Mouse (Mus musculus) intestine, embryonic 15.5 days (tissue): ENCODE data around the gene Swap70. TPM values are rescaled to one million over a fixed set of nuclear protein-coding genes. Genes with fewer than 3 reads are reported as not detected.

Source experiments
- ATAC-seq: fragments of 200-750 bp; cut with Nextera tagmentation; 2 replicates; pipeline ENCODE4 v1.8.0; 2017; ENCODE audit warnings: moderate TSS enrichment, moderate library complexity
- H3K27ac ChIP-seq: fragments of 300-500 bp; sonication (generic); 2 replicates; pipeline ENCODE4 v1.5.1; 2015; ENCODE audit warnings: mild to moderate bottlenecking, inconsistent platforms
- H3K27me3 ChIP-seq: fragments of 300-500 bp; sonication (generic); replicated peaks from 2 replicates; pipeline ENCODE4 v1.6.1; 2015; ENCODE audit warnings: inconsistent platforms
- H3K36me3 ChIP-seq: fragments of 300-500 bp; sonication (generic); 2 replicates; pipeline ENCODE4 v1.6.1; 2015; ENCODE audit warnings: inconsistent platforms
- H3K4me1 ChIP-seq: fragments of 300-500 bp; sonication (generic); replicated peaks from 2 replicates; pipeline ENCODE4 v1.6.1; 2015; ENCODE audit warnings: inconsistent platforms
- H3K4me2 ChIP-seq: fragments of 300-500 bp; sonication (generic); replicated peaks from 2 replicates; pipeline ENCODE4 v1.6.1; 2015; ENCODE audit warnings: mild to moderate bottlenecking, inconsistent platforms
- H3K4me3 ChIP-seq: fragments of 300-500 bp; sonication (generic); replicated peaks from 2 replicates; pipeline ENCODE4 v1.5.1; 2015; ENCODE audit warnings: inconsistent platforms
- H3K9ac ChIP-seq: fragments of 300-500 bp; sonication (generic); 2 replicates; pipeline ENCODE4 v1.6.1; 2015; ENCODE audit warnings: inconsistent platforms
- H3K9me3 ChIP-seq: fragments of 300-500 bp; sonication (generic); 2 replicates; pipeline ENCODE4 v1.6.1; 2016; ENCODE audit warnings: inconsistent platforms
- WGBS: fragments of 180-500 bp; shearing (Covaris S2); methylation state at CpG from one replicate; pipeline ENCODE4 v1.1.7; 2015; 5-methylcytosine and 5-hydroxymethylcytosine counted together
- polyA plus RNA-seq: library from polyadenylated mRNA; unstranded; fragments of >200 nt; fragmentation: Nextera tagmentation; extraction: Ambion mirVana; gene quantifications from 2 replicates; pipeline ENCODE4 v1.2.1, GENCODE M21; 2015

Gene Swap70
- polyA plus RNA-seq, 1 experiment from 2014 or later: 30.7 TPM

DNA sequence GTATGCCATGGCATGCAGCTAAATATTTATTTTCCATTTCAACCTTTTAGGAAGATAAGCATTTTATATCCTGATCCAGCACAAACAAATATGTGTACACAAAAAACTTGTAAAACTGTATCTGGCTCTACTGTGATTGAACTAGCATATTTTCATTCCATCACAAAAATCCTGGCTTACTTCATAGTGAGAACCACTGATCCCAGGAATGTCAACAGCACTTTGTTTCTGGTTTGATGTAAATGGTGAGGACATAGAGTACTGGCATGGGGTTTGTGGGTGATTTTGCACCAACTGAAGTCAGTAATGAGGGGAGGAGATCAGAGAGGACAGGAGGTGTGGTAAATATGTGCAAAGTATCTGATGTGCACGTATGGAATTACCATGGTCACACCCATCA is 41.1 kb downstream of the Swap70 start:
- Histone ChIP-seq H3K36me3 (no peaks in the 10 kb centered on the region), H3K4me3 (no peak overlapping the region), H3K27me3 (no peaks in the 10 kb centered on the region), H3K9ac (no peak overlapping the region), H3K4me1 (0 out of 2 replicates have a peak, but pooled peaks cover under 1% of the 10 kb centered on the region), H3K9me3 (no peaks in the 10 kb centered on the region), H3K27ac (no peak overlapping the region), H3K4me2 (no peak overlapping the region)
- WGBS: 63% methylated on average over 1 of the region's 1 CpGs
- ATAC-seq: no peak

DNA sequence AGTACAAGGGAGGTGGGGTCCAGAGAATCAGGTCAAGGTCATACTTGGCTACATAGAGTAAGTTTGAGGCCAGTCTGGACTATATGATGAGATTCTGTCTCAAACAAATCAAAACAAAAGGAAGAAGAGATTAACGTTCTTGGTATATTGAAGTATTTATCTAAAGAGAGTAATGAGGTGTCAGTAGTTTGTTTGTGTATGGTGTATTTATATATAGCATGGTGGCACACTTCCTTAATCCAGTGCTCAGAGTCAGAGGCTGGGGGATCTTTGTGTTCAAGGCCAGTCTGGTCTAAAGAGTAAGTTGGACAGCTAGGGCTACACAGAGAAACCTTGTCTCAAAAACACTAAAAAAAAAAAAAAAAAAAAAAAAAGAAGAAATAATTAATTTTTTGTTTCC is 42.0 kb downstream of the Swap70 start:
- H3K27me3 ChIP-seq: no peaks in the 10 kb centered on the region
- H3K4me3 ChIP-seq: no peak overlapping the region
- no peak overlapping the region for H3K27ac ChIP-seq
- H3K4me1 ChIP-seq: no peaks in the 10 kb centered on the region
- no peak overlapping the region for H3K4me2 ChIP-seq
- no peak for ATAC-seq
- H3K36me3 ChIP-seq: no peaks in the 10 kb centered on the region
- H3K9me3 ChIP-seq: no peaks in the 10 kb centered on the region
- H3K9ac ChIP-seq: no peak overlapping the region
- 47% methylated on average over 1 of the region's 1 CpGs for WGBS

GRCm38 (mm10) chr7:110265796-110266195 is 44.3 kb downstream of the Swap70 start:
- H3K4me2 ChIP-seq: no peak overlapping the region
- ATAC-seq: peak; percentile 69

GRCm38 (mm10) chr7:110267014-110267413 is 45.5 kb downstream of the Swap70 start:
- Histone ChIP-seq H3K36me3 (peaks cover 8% of the 10 kb centered on the region; the same call in 1 of the 2 replicates), H3K4me1 (no peaks in the 10 kb centered on the region), H3K27ac (no peak overlapping the region), H3K9ac (no peak overlapping the region), H3K9me3 (no peaks in the 10 kb centered on the region), H3K27me3 (no peaks in the 10 kb centered on the region), H3K4me3 (no peak overlapping the region), H3K4me2 (no peak overlapping the region)
- no peak for ATAC-seq

More at GRCm38 (mm10) chr7:110265796-110266195, 44.3 kb downstream of the Swap70 start:
- no peak overlapping the region for H3K9ac ChIP-seq
- 29% methylated on average over 7 of the region's 7 CpGs for WGBS
- no peaks in the 10 kb centered on the region for H3K9me3 ChIP-seq
- H3K4me3 ChIP-seq: no peak overlapping the region
- H3K36me3 ChIP-seq: peaks cover 8% of the 10 kb centered on the region; the same call in 1 of the 2 replicates
- no peaks in the 10 kb centered on the region for H3K4me1 ChIP-seq
- no peak overlapping the region for H3K27ac ChIP-seq
- no peaks in the 10 kb centered on the region for H3K27me3 ChIP-seq

DNA sequence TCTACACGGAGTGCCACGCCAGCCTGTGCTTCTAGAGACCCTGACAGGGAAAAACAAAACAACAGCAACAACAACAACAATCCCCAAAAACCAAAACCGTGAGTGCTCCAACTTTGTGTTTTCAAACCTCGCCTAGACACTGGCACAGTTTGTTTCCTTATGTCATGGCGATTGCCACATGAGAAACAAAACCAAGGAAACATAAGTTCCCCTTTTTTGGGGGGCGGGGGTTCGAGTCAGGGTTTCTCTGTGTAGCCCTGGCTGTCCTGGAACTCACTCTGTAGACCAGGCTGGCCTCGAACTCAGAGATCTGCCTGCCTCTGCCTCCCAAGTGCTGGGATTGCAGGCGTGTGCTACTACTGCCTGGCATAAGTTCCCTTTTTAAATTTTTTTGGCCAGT is 46.5 kb downstream of the Swap70 start:
- 92% methylated on average over 9 of the region's 9 CpGs for WGBS
- no peak overlapping the region for H3K9ac ChIP-seq
- H3K4me2 ChIP-seq: no peak overlapping the region
- H3K4me1 ChIP-seq: no peaks in the 10 kb centered on the region
- no peaks in the 10 kb centered on the region for H3K27me3 ChIP-seq
- peaks cover 8% of the 10 kb centered on the region; the same call in 1 of the 2 replicates for H3K36me3 ChIP-seq
- no peaks in the 10 kb centered on the region for H3K9me3 ChIP-seq
- no peak overlapping the region for H3K27ac ChIP-seq
- ATAC-seq: no peak
- H3K4me3 ChIP-seq: no peak overlapping the region

GRCm38 (mm10) chr7:110268511-110268910 is 47.0 kb downstream of the Swap70 start:
- Histone ChIP-seq H3K27ac (no peak overlapping the region), H3K36me3 (peaks cover 8% of the 10 kb centered on the region; the same call in 1 of the 2 replicates), H3K9ac (no peak overlapping the region), H3K27me3 (no peaks in the 10 kb centered on the region), H3K4me1 (no peaks in the 10 kb centered on the region), H3K4me3 (no peak overlapping the region), H3K4me2 (no peak overlapping the region), H3K9me3 (no peaks in the 10 kb centered on the region)
- WGBS: 87% methylated on average over 4 of the region's 4 CpGs
- ATAC-seq: no peak

DNA sequence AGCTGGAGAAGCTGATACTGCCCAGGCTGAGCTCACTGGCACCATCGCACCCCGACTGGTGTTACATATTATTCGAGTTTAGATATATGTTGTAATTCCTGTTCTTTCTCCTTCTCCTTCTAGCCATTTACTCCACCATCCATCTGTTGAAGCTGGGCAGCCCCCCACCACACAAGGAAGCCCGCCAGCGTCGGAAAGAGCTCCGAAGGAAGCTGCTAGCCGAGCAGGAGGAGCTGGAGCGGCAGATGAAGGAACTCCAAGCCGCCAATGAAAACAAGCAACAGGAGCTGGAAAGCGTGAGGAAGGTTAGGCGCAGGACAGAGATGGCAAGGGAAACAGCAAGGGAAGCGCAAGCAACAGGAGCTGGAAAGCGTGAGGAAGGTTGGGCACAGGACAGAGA is 48.3 kb downstream of the Swap70 start:
- Histone ChIP-seq H3K27ac (no peak overlapping the region), H3K9me3 (no peaks in the 10 kb centered on the region), H3K4me1 (no peaks in the 10 kb centered on the region), H3K4me3 (no peak overlapping the region), H3K36me3 (peaks cover 8% of the 10 kb centered on the region; the same call in 1 of the 2 replicates), H3K4me2 (no peak overlapping the region), H3K27me3 (no peaks in the 10 kb centered on the region), H3K9ac (no peak overlapping the region)
- ATAC-seq: no peak
- 89% methylated on average over 14 of the region's 14 CpGs for WGBS

DNA sequence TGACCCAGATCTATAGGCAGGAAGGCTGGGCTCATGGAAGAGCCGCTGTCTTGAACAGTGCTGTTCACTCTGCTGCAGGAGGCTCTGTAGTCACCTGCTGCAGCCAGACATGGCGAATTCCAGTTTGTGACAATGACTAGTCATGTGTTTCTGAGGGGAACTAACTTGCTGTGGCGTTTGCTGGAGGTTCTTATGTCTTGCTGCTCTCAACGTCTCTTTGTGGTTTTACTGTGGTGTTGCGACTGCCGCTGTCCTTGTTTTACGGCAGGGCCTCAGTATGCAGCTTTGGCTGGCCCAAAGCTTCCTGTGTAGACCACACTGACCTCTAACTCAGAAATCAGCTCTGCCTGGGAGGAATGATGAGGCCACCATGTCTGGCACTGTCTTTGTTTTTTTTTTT is 48.9 kb downstream of the Swap70 start:
- 88% methylated on average over 7 of the region's 7 CpGs for WGBS

GRCm38 (mm10) chr7:110271814-110272213 is 50.3 kb downstream of the Swap70 start:
- Histone ChIP-seq H3K27ac (0 out of 2 replicates have a peak overlapping the region, but pooled peaks have one; percentile 11), H3K4me2 (no peak overlapping the region), H3K9ac (no peak overlapping the region), H3K27me3 (no peaks in the 10 kb centered on the region), H3K36me3 (peaks cover 8% of the 10 kb centered on the region; the same call in 1 of the 2 replicates), H3K9me3 (no peaks in the 10 kb centered on the region), H3K4me3 (no peak overlapping the region), H3K4me1 (no peaks in the 10 kb centered on the region)
- 67% methylated on average over 9 of the region's 9 CpGs for WGBS
- ATAC-seq: no peak

More for the DNA sequence above, 48.9 kb downstream of the Swap70 start:
- H3K27ac ChIP-seq: no peak overlapping the region
- no peak overlapping the region for H3K4me3 ChIP-seq
- no peak for ATAC-seq
- H3K27me3 ChIP-seq: no peaks in the 10 kb centered on the region
- H3K4me2 ChIP-seq: no peak overlapping the region
- H3K4me1 ChIP-seq: no peaks in the 10 kb centered on the region
- no peak overlapping the region for H3K9ac ChIP-seq
- no peaks in the 10 kb centered on the region for H3K9me3 ChIP-seq
- peaks cover 8% of the 10 kb centered on the region; the same call in 1 of the 2 replicates for H3K36me3 ChIP-seq

- no peaks in the 10 kb centered on the region for H3K27me3 ChIP-seq
- no peak overlapping the region for H3K4me2 ChIP-seq
- ATAC-seq: no peak
- no peak overlapping the region for H3K9ac ChIP-seq
- 82% methylated on average over 4 of the region's 4 CpGs for WGBS
- H3K9me3 ChIP-seq: no peaks in the 10 kb centered on the region
- peaks cover 8% of the 10 kb centered on the region; the same call in 1 of the 2 replicates for H3K36me3 ChIP-seq
- no peak overlapping the region for H3K4me3 ChIP-seq
- no peaks in the 10 kb centered on the region for H3K4me1 ChIP-seq
- peak overlapping the region; percentile 11; the same call in 1 of the 2 replicates for H3K27ac ChIP-seq
Observed at GRCm38 (mm10) chr7:110272434-110272833, 50.9 kb downstream of the Swap70 start.

GRCm38 (mm10) chr7:110277734-110278245 is 56.3 kb downstream of the Swap70 start:
- no peak overlapping the region for H3K27ac ChIP-seq
- no peaks in the 10 kb centered on the region for H3K4me1 ChIP-seq
- no peak overlapping the region for H3K4me3 ChIP-seq
- H3K27me3 ChIP-seq: no peaks in the 10 kb centered on the region
- H3K4me2 ChIP-seq: no peak overlapping the region
- WGBS: 88% methylated on average over 5 of the region's 5 CpGs
- H3K9me3 ChIP-seq: no peaks in the 10 kb centered on the region
- ATAC-seq: no peak
- peaks cover 16% of the 10 kb centered on the region for H3K36me3 ChIP-seq
- H3K9ac ChIP-seq: no peak overlapping the region

GRCm38 (mm10) chr7:110279183-110279582 is 57.7 kb downstream of the Swap70 start:
- peak; percentile 92 for ATAC-seq
- H3K4me3 ChIP-seq: no peak overlapping the region
- H3K4me1 ChIP-seq: no peaks in the 10 kb centered on the region
- H3K9me3 ChIP-seq: no peaks in the 10 kb centered on the region
- no peak overlapping the region for H3K4me2 ChIP-seq
- H3K36me3 ChIP-seq: peaks cover 16% of the 10 kb centered on the region
- H3K27me3 ChIP-seq: no peaks in the 10 kb centered on the region
- no peak overlapping the region for H3K9ac ChIP-seq
- WGBS: 78% methylated on average over 4 of the region's 4 CpGs
- peak overlapping the region; percentile 54; the same call in 1 of the 2 replicates for H3K27ac ChIP-seq
